Mouse (Mus musculus) limb, embryonic 11.5 days (tissue): ENCODE results near the gene Golga3. TPM values are rescaled to one million over a fixed set of nuclear protein-coding genes. Genes with fewer than 3 reads are reported as not detected.
A peak's percentile ranks its signal among the peaks of the same experiment; 100 is the strongest.

ENCODE experiments used
- ATAC-seq: fragments of 200-750 bp; cut with Nextera tagmentation; 2 replicates; pipeline ENCODE4 v1.8.0; 2017; ENCODE audit warnings: low read depth; ENCODE audit not compliant: insufficient number of reproducible peaks, low FRiP score, low TSS enrichment
- DNase-seq: peaks from one replicate; pipeline ENCODE4 v3.0.0-alpha.2; 2015; ENCODE audit warnings: low spot score
- H3K27ac ChIP-seq: fragments of 300-500 bp; sonication (generic); replicated peaks from 2 replicates; pipeline ENCODE4 v1.5.1; 2014; ENCODE audit warnings: low read depth, mild to moderate bottlenecking, low read length
- H3K27me3 ChIP-seq: fragments of 300-500 bp; sonication (generic); 2 replicates; pipeline ENCODE4 v1.6.1; 2014; ENCODE audit warnings: mild to moderate bottlenecking, low read length, mixed read lengths; ENCODE audit not compliant: control insufficient read depth, insufficient read depth
- H3K36me3 ChIP-seq: fragments of 300-500 bp; sonication (generic); 2 replicates; pipeline ENCODE4 v1.6.1; 2014; ENCODE audit warnings: mild to moderate bottlenecking, low read length, moderate library complexity, mixed read lengths; ENCODE audit not compliant: control insufficient read depth, insufficient read depth
- H3K4me1 ChIP-seq: fragments of 300-500 bp; sonication (generic); 2 replicates; pipeline ENCODE4 v1.6.1; 2014; ENCODE audit warnings: low read length, mixed read lengths; ENCODE audit not compliant: control insufficient read depth, insufficient read depth
- H3K4me2 ChIP-seq: fragments of 300-500 bp; sonication (generic); 2 replicates; pipeline ENCODE4 v1.6.1; 2014; ENCODE audit warnings: low read depth, mild to moderate bottlenecking, moderate library complexity; ENCODE audit not compliant: severe bottlenecking
- H3K4me3 ChIP-seq: fragments of 300-500 bp; sonication (generic); 2 replicates; pipeline ENCODE4 v1.5.1; 2014; ENCODE audit warnings: low read depth, low read length
- H3K9ac ChIP-seq: fragments of 300-500 bp; sonication (generic); 2 replicates; pipeline ENCODE4 v1.6.1; 2014; ENCODE audit warnings: mild to moderate bottlenecking, low read length
- H3K9me3 ChIP-seq: fragments of 300-500 bp; sonication (generic); 2 replicates; pipeline ENCODE4 v1.6.1; 2016; ENCODE audit warnings: low read length; ENCODE audit not compliant: control insufficient read depth
- whole genome bisulfite sequencing: fragments of 180-500 bp; shearing (Covaris S2); extraction: QIAGEN DNeasy Blood & Tissue Kit; methylation state at CpG from one replicate; pipeline ENCODE4 v1.1.7; 2014; 5-methylcytosine and 5-hydroxymethylcytosine counted together
- polyA plus RNA-seq: library from polyadenylated mRNA; unstranded; fragments of >200 nt; fragmentation: Nextera tagmentation; extraction: Ambion mirVana; gene quantifications from 2 replicates; pipeline ENCODE4 v1.2.1, GENCODE M21; 2014

Golga3 gene
- polyA plus RNA-seq, 1 experiment from 2014 or later, result 26.3 TPM

GRCm38 (mm10) chr5:110266941-110267340 is 90.4 kb downstream of the Golga3 start:
- Histone ChIP-seq H3K4me1 (peaks cover 3% of the 10 kb centered on the region), H3K9ac (no peak overlapping the region), H3K4me2 (no peak overlapping the region), H3K27me3 (no peaks in the 10 kb centered on the region), H3K4me3 (no peak overlapping the region), H3K27ac (no peak overlapping the region), H3K36me3 (peaks cover 12% of the 10 kb centered on the region), H3K9me3 (no peaks in the 10 kb centered on the region)
- ATAC-seq, result no peak
- WGBS, result 96% methylated on average over 4 of the region's 4 CpGs
- no peak for DNase-seq

- 1% methylated on average over 65 of the region's 66 CpGs for WGBS
- H3K27me3 ChIP-seq, result no peaks in the 10 kb centered on the region
- peak within 1 kb of the TSS; percentile 91 for H3K9ac ChIP-seq
- H3K4me1 ChIP-seq, result peaks cover 3% of the 10 kb centered on the region
- no peaks in the 10 kb centered on the region for H3K9me3 ChIP-seq
- H3K27ac ChIP-seq, result no peak within 1 kb of the TSS
- peaks cover 12% of the 10 kb centered on the region for H3K36me3 ChIP-seq
- H3K4me2 ChIP-seq, result peak within 1 kb of the TSS; percentile 86
- peak within 1 kb of the TSS; percentile 96 for H3K4me3 ChIP-seq
- ATAC-seq (peak; percentile 82), DNase-seq (peak; percentile 95)
Measured at GRCm38 (mm10) chr5:110269141-110270101, 92.9 kb downstream of the Golga3 start, which contains the start of gene Pgam5. Gene Pgam5 (minus strand): TSS chr5:110269913.

- DNase-seq, result no peak
- Histone ChIP-seq H3K27ac (no peak overlapping the region), H3K4me2 (no peak overlapping the region), H3K4me3 (no peak overlapping the region), H3K4me1 (peaks cover 3% of the 10 kb centered on the region), H3K9me3 (no peaks in the 10 kb centered on the region), H3K27me3 (no peaks in the 10 kb centered on the region), H3K9ac (no peak overlapping the region), H3K36me3 (peaks cover 8% of the 10 kb centered on the region)
- ATAC-seq, result no peak
- 90% methylated on average over 6 of the region's 6 CpGs for WGBS
Measured at GRCm38 (mm10) chr5:110270242-110270641, 93.7 kb downstream of the Golga3 start.

- no peak overlapping the region for H3K4me3 ChIP-seq
- DNase-seq (no peak), ATAC-seq (no peak)
- no peaks in the 10 kb centered on the region for H3K4me1 ChIP-seq
- no peaks in the 10 kb centered on the region for H3K36me3 ChIP-seq
- H3K27ac ChIP-seq, result no peak overlapping the region
- no peak overlapping the region for H3K9ac ChIP-seq
- no peaks in the 10 kb centered on the region for H3K27me3 ChIP-seq
- no peak overlapping the region for H3K4me2 ChIP-seq
- WGBS, result 80% methylated on average over 4 of the region's 4 CpGs
- no peaks in the 10 kb centered on the region for H3K9me3 ChIP-seq
Measured at GRCm38 (mm10) chr5:110274147-110274546, 97.6 kb downstream of the Golga3 start.

GRCm38 (mm10) chr5:110274846-110275245 is 98.3 kb downstream of the Golga3 start:
- WGBS, result 73% methylated on average over 2 of the region's 2 CpGs
- Histone ChIP-seq H3K9ac (no peak overlapping the region), H3K4me1 (no peaks in the 10 kb centered on the region), H3K36me3 (no peaks in the 10 kb centered on the region), H3K27ac (no peak overlapping the region), H3K4me2 (no peak overlapping the region), H3K9me3 (no peaks in the 10 kb centered on the region), H3K27me3 (no peaks in the 10 kb centered on the region), H3K4me3 (no peak overlapping the region)
- no peak for ATAC-seq
- no peak for DNase-seq

Other genes starting within 250 kb of the Golga3 start
- 23.2 and 24.8 TPM in 2 replicates for gene Zfp932, start 180.2 kb upstream of the Golga3 start, polyA plus RNA-seq
- gene Gm17655, start 104.2 kb upstream of the Golga3 start, polyA plus RNA-seq, result 3.7 and 8.3 TPM in 2 replicates
- 0.64 and 1.6 TPM in 2 replicates for gene Gm35315, start 82.3 kb upstream of the Golga3 start, polyA plus RNA-seq
- 0.57 and 0.75 TPM in 2 replicates for gene Plcxd1, start 76.7 kb upstream of the Golga3 start, polyA plus RNA-seq
- gene Gtpbp6, start 68.5 kb upstream of the Golga3 start, polyA plus RNA-seq, result 27.4 and 29.7 TPM in 2 replicates
- gene Zfp605, start 66.6 kb upstream of the Golga3 start, polyA plus RNA-seq, result 4.1 and 4.2 TPM in 2 replicates
- 28.0 and 33.4 TPM in 2 replicates for gene Chfr, start 40.9 kb upstream of the Golga3 start, polyA plus RNA-seq
- gene Ankle2, start 54.3 kb downstream of the Golga3 start, polyA plus RNA-seq, result 44.4 and 47.5 TPM in 2 replicates
- gene Pgam5, start 93.2 kb downstream of the Golga3 start, polyA plus RNA-seq, result 97.2 and 99.0 TPM in 2 replicates
- 9.8 and 10.9 TPM in 2 replicates for gene Pxmp2, start 109.5 kb downstream of the Golga3 start, polyA plus RNA-seq
- gene Pole, start 109.6 kb downstream of the Golga3 start, polyA plus RNA-seq, result 46.7 and 50.4 TPM in 2 replicates
- 0.56 and 0.72 TPM in 2 replicates for gene P2rx2, start 166.5 kb downstream of the Golga3 start, polyA plus RNA-seq
- gene Lrcol1, start 168.0 kb downstream of the Golga3 start, polyA plus RNA-seq, result not detected in 2 replicates